Mouse (Mus musculus) liver, embryonic 15.5 days (tissue): ENCODE measurements around the gene Bid. TPM values are rescaled to one million over a fixed set of nuclear protein-coding genes. Genes with fewer than 3 reads are reported as not detected.
A peak's percentile ranks its signal among the peaks of the same experiment; 100 is the strongest.
"Not testable (repeated sequence)": the region's sequence is repeated elsewhere in the genome, so short reads cannot be mapped to it uniquely, and the experiment has no call there.

ENCODE experiments used
- ATAC-seq: fragments of 200-750 bp; cut with Nextera tagmentation; 2 replicates; pipeline ENCODE4 v1.8.0; 2017; ENCODE audit warnings: moderate number of reproducible peaks, mild to moderate bottlenecking, moderate library complexity; ENCODE audit not compliant: insufficient read depth
- H3K27ac ChIP-seq: fragments of 300-500 bp; sonication (generic); replicated peaks from 2 replicates; pipeline ENCODE4 v1.5.1; 2015; ENCODE audit warnings: mild to moderate bottlenecking, inconsistent platforms
- H3K27me3 ChIP-seq: fragments of 300-500 bp; sonication (generic); 2 replicates; pipeline ENCODE4 v1.6.1; 2015; ENCODE audit warnings: mild to moderate bottlenecking, inconsistent platforms
- H3K36me3 ChIP-seq: fragments of 300-500 bp; sonication (generic); replicated peaks from 2 replicates; pipeline ENCODE4 v1.6.1; 2015; ENCODE audit warnings: moderate library complexity, mild to moderate bottlenecking, inconsistent platforms
- H3K4me1 ChIP-seq: fragments of 300-500 bp; sonication (generic); replicated peaks from 2 replicates; pipeline ENCODE4 v1.6.1; 2015; ENCODE audit warnings: inconsistent platforms
- H3K4me2 ChIP-seq: fragments of 300-500 bp; sonication (generic); 2 replicates; pipeline ENCODE4 v1.6.1; 2015; ENCODE audit warnings: moderate library complexity, mild to moderate bottlenecking, inconsistent platforms
- H3K4me3 ChIP-seq: fragments of 300-500 bp; sonication (generic); replicated peaks from 2 replicates; pipeline ENCODE4 v1.5.1; 2015; ENCODE audit warnings: mild to moderate bottlenecking, inconsistent platforms
- H3K9ac ChIP-seq: fragments of 300-500 bp; sonication (generic); 2 replicates; pipeline ENCODE4 v1.6.1; 2015; ENCODE audit warnings: moderate library complexity, mild to moderate bottlenecking, inconsistent platforms
- H3K9me3 ChIP-seq: fragments of 300-500 bp; sonication (generic); replicated peaks from 2 replicates; pipeline ENCODE4 v1.6.1; 2016; ENCODE audit warnings: inconsistent platforms
- WGBS: fragments of 180-500 bp; shearing (Covaris S2); methylation state at CpG from one replicate; pipeline ENCODE4 v1.1.7; 2015; ENCODE audit warnings: mixed read lengths; ENCODE audit not compliant: insufficient replicate concordance; 5-methylcytosine and 5-hydroxymethylcytosine counted together
- polyA plus RNA-seq: library from polyadenylated mRNA; unstranded; fragments of >200 nt; fragmentation: Nextera tagmentation; extraction: Ambion mirVana; gene quantifications from 2 replicates; pipeline ENCODE4 v1.2.1, GENCODE M21; 2015

The Bid gene
- polyA plus RNA-seq, 1 experiment from 2014 or later: 22.0 TPM

DNA sequence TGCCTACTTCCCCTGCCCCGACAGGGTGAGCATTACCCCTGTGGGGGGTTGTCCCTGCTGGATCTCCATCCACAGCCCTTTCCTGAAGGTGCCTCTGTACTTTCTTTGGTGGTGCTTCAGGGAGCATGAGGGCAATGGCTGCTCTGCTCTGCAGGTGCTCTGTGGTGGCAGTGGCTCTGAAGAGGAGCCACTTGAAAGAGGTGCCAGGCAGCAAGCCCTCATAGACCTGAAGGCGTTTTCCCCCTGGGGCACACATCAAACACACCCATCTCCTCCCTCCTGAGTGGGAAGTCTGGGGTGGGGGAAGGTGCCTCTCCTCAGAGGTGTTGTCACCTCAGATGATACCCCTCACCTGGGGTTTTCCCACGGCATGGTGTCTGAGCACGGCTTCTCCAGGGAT is 17.5 kb upstream of the Bid start:
- Histone ChIP-seq H3K36me3 (peaks cover 42% of the 10 kb centered on the region), H3K9ac (no peak overlapping the region), H3K4me3 (no peak overlapping the region), H3K27me3 (no peaks in the 10 kb centered on the region), H3K4me1 (peaks cover 29% of the 10 kb centered on the region), H3K4me2 (no peak overlapping the region), H3K9me3 (no peaks in the 10 kb centered on the region), H3K27ac (no peak overlapping the region)
- no peak for ATAC-seq
- 77% methylated on average over 4 of the region's 4 CpGs for WGBS

DNA sequence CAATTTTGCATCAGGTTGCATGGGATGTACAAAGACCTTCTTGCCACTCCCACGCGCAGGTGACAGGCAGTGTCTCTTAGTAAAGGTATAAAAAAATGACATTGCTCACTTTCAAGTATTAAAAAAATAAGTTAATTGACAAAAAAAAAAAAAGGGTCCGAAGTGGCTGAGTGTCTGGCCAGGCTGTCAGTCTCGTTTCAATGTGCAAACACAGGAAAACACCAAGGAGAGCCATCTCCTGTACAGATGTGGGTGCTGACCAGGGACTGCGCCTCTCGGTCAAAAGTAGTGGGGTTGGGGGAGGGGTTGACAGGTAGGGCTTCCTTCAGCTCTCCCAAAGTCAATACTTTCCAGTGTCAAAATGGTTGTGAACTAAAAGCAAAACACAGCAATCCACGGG is 17.0 kb upstream of the Bid start:
- WGBS: 85% methylated on average over 7 of the region's 7 CpGs
- no peak overlapping the region for H3K4me2 ChIP-seq
- H3K9me3 ChIP-seq: no peaks in the 10 kb centered on the region
- H3K4me3 ChIP-seq: no peak overlapping the region
- H3K4me1 ChIP-seq: peaks cover 29% of the 10 kb centered on the region
- no peak for ATAC-seq
- H3K9ac ChIP-seq: no peak overlapping the region
- H3K27ac ChIP-seq: no peak overlapping the region
- no peaks in the 10 kb centered on the region for H3K27me3 ChIP-seq
- H3K36me3 ChIP-seq: peaks cover 46% of the 10 kb centered on the region

DNA sequence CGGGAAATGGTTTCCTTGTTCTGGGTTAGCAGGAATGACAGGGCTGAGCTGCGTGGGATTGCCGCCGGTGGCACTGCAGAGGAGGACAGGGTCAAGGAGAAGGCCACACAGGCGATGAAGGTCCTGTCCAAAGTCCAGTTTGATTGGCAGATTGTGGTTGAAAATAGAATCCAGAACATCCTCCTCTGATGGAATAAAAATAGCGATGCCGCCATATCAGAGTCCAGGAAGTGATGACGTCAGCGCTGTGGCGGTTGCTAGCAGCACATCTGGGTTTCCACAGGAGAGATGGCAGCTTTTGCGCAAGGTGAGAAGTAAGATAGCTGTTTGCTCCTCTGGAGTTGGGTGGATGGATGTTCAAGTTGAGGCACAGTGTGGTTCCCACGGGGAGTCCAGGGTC is 15.9 kb upstream of the Bid start:
- 68% methylated on average over 12 of the region's 12 CpGs for WGBS
- peaks cover 46% of the 10 kb centered on the region for H3K36me3 ChIP-seq
- no peaks in the 10 kb centered on the region for H3K9me3 ChIP-seq
- H3K4me2 ChIP-seq: no peak overlapping the region
- H3K9ac ChIP-seq: no peak overlapping the region
- H3K4me1 ChIP-seq: peaks cover 25% of the 10 kb centered on the region
- H3K4me3 ChIP-seq: no peak overlapping the region
- ATAC-seq: no peak
- H3K27me3 ChIP-seq: no peaks in the 10 kb centered on the region
- no peak overlapping the region for H3K27ac ChIP-seq

DNA sequence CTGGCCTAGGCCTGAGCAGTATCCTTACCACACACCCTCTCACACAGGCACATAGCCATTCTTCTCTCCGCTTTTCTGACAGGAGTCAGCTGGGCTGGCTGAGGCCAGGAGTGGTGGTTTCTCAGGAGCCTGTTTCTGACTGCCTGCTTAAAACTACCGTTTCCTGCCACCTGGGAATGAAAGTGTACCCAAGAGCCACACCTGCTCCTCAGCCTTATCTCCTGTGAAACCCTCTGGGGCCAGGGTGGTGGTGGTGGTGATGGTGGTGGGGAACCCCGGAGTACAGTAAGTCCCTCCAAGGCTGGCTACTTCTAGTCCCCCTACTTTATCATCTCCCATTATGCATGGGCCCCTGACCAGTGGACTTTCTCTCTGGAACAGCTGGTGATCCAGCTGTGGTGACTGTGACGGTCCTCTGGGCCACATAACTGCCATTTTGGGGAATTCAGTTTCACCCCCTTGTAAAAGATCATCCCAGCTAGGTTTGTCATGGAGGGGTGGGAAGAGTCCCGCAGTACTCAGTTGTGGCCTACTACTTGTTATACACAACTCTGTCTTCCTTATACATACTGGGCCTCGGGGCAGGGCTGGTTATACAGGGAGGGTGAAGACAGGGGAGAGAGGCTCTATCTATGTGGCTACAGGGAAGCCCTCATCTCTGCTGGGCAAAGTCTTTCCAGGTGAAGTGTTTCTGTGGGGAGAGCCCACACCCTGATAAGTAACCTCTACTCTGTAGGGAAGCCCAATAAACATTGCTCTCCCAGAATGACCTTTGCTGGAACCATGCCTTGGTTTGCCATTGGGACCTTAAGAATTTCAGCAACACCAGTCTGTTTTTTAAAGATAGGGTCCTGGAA is 14.0 kb upstream of the Bid start:
- no peaks in the 10 kb centered on the region for H3K9me3 ChIP-seq
- WGBS: 55% methylated on average over 6 of the region's 6 CpGs
- no peak overlapping the region for H3K4me2 ChIP-seq
- H3K27ac ChIP-seq: no peak overlapping the region
- H3K9ac ChIP-seq: no peak overlapping the region
- peaks cover 46% of the 10 kb centered on the region for H3K36me3 ChIP-seq
- 0 out of 2 replicates have a peak, but pooled peaks have one; percentile 19 for ATAC-seq
- no peaks in the 10 kb centered on the region for H3K27me3 ChIP-seq
- no peak overlapping the region for H3K4me3 ChIP-seq
- peaks cover 33% of the 10 kb centered on the region for H3K4me1 ChIP-seq

DNA sequence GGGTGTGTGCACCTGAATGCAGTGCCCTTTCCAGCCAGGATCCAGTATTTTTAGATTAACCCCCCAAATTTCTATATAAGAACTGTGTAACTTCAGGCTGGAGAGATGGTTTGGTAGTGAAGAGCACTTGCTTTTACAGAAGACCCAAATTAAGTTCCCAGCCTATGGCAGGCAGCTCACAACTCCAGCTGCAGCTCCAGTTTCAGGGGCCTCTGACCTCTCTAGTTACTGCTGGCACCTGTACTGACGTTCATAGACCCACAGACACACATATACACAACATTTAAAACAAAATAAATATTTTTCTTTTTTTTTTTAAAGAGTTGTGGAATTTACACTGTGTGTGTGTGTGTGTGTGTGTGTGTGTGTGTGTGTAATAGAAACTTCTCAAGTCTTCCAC is 12.8 kb upstream of the Bid start:
- H3K27ac ChIP-seq: no peak overlapping the region
- ATAC-seq: no peak
- H3K4me1 ChIP-seq: peaks cover 33% of the 10 kb centered on the region
- no peaks in the 10 kb centered on the region for H3K27me3 ChIP-seq
- peaks cover 41% of the 10 kb centered on the region for H3K36me3 ChIP-seq
- H3K9ac ChIP-seq: no peak overlapping the region
- H3K4me3 ChIP-seq: no peak overlapping the region
- no peaks in the 10 kb centered on the region for H3K9me3 ChIP-seq
- 82% methylated on average over 1 of the region's 1 CpGs for WGBS
- no peak overlapping the region for H3K4me2 ChIP-seq

DNA sequence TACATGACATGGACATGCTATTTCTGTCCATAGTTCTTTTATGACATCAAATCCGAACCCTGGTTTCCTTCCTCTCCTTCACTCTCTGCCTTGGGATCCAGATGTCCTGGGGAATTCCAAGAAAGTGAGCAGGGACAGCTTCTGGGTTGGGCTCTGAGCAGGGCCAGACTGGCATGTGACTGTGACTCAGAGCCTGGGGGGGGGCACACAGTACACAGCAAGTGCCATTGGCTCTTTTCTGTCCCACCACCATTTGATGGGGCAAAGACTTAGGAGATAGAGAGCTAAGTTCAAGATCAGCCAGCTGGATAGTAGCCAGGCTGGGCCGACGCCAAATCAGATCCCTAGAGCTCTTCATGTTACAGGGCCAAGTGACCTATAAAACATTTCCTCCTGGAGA is 11.1 kb upstream of the Bid start:
- ATAC-seq: no peak

DNA sequence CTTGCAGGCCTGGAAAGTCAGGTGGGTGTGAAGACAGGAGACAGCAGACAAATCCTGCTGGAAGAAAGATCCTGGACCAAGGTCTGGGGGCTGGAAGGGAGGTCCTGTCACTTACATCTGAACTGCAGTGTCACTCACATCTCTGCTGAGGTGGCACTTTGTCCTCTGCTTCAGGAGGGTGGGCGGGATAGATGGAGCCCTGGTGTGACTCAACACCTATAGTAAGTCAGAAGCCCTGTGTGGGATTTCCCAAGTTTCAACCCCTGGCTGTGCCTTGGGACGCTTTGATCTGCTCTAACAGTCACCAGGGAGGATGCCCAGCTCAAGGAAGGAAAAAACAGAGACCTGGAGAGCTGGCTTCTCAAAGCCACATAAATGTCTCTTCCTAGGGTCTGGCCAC is 10.2 kb upstream of the Bid start:
- Histone ChIP-seq H3K4me1 (peaks cover 32% of the 10 kb centered on the region), H3K27me3 (no peaks in the 10 kb centered on the region), H3K9me3 (no peaks in the 10 kb centered on the region), H3K4me3 (no peak overlapping the region), H3K36me3 (peaks cover 16% of the 10 kb centered on the region), H3K9ac (no peak overlapping the region), H3K4me2 (no peak overlapping the region), H3K27ac (no peak overlapping the region)
- WGBS: 50% methylated on average over 2 of the region's 2 CpGs
- ATAC-seq: no peak

More for the DNA sequence above, 11.1 kb upstream of the Bid start:
- Histone ChIP-seq H3K4me2 (no peak overlapping the region), H3K36me3 (peaks cover 25% of the 10 kb centered on the region), H3K27me3 (no peaks in the 10 kb centered on the region), H3K9me3 (no peaks in the 10 kb centered on the region), H3K4me1 (peaks cover 33% of the 10 kb centered on the region), H3K9ac (no peak overlapping the region), H3K27ac (no peak overlapping the region), H3K4me3 (no peak overlapping the region)
- WGBS: 82% methylated on average over 3 of the region's 3 CpGs

DNA sequence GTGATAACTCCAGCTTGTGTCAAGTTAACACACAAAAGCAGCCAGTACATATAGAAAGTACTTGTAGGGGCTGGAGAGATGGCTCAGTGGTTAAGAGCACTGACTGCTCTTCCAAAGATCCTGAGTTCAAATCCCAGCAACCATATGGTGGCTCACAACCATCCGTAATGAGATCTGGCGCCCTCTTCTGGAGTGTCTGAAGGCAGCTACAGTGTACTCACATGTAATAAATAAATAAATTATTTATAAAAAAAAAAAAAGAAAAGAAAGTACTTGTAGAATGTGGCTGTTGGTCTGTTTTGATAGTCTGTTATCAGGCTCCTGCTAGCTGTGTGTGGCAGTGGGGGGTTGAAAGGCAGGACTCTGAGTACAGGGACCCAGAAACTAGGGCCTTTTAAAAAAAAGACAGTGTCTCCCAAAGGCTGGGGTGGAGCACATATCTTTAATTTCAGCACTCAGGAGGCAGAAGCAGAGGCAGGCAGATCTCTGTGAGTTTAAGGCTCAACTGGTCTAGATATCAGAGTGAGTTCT is 8.2 kb upstream of the Bid start:
- H3K4me3 ChIP-seq, H3K4me2 ChIP-seq, H3K9me3 ChIP-seq, H3K27ac ChIP-seq, H3K27me3 ChIP-seq, H3K9ac ChIP-seq, H3K36me3 ChIP-seq: not testable (repeated sequence)
- H3K4me1 ChIP-seq: peaks cover 12% of the 10 kb centered on the region; the same call in 1 of the 2 replicates
- 59% methylated on average over 2 of the region's 2 CpGs for WGBS
- peak; percentile 34; the same call in 1 of the 2 replicates for ATAC-seq

DNA sequence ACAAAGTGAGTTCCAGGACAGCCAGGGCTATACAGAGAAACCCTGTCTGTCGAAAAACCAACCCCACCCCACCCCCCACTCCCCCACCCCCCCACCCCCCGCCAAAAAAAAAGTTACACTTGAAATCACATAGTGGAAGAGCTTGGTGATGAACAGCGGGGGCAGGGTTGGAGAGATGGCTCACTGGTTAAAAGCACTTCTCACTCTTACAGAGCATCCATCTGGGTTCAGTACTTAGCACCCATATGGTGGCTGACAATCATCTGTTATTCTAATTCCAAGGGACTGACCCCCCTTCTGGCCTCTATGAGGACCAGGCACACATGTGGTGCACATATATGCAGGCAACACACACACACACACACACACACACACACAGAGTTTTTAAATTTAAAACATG is 1.3 kb upstream of the Bid start:
- H3K4me2 ChIP-seq: no peak overlapping the region
- H3K9me3 ChIP-seq: no peaks in the 10 kb centered on the region
- H3K36me3 ChIP-seq: no peaks in the 10 kb centered on the region
- WGBS: 59% methylated on average over 3 of the region's 3 CpGs
- no peak overlapping the region for H3K27ac ChIP-seq
- H3K9ac ChIP-seq: no peak overlapping the region
- ATAC-seq: no peak
- H3K4me3 ChIP-seq: no peak overlapping the region
- peaks cover 41% of the 10 kb centered on the region for H3K4me1 ChIP-seq
- H3K27me3 ChIP-seq: no peaks in the 10 kb centered on the region

DNA sequence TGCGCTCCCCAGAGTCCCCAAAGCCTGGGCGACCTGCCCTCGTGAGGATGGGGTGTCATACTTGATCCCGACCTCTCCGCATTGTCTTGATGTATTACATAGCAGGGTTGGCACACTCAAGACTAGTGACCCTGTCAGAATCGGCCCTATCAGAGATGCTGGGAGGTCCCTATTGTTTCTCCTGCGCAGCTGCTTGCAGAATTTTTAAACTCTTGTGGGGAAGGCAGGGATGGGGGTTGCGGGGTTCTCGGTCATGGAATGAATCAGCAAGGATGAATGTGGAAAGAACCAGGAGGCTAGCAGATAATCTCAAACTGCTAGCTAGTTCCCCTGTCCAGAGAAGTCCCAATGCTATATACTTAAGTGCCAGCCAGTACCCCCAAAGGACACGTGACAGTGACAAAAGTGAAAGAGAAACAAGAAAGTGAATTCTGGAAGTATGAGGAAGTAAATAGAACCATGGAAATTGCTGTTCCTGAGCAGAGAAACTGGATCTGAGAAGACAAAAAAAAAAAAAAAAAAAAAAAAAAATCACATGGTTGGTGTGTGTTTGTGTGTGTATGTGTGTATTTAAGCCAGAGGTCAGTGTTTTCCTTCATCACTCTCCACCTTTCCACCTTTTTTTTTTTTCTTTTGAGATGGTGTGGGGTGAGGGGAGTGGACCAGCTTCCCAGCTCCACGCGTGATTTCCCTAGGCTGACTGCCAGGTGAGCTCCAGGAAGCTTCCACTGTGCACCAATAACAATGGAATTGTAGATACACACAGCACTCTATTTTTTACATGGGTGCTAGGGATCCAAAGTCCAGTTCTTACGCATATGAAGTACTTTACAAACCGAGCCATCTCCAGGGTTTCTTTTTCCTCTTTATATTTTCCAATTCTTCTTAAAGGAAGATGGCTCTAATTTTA is 574 bp upstream of the Bid start:
- Histone ChIP-seq H3K4me3 (peak overlapping the region; percentile 74), H3K9ac (peak overlapping the region; percentile 65; the same call in 1 of the 2 replicates), H3K4me2 (peak overlapping the region; percentile 99), H3K27ac (peak overlapping the region; percentile 87; the same call in 1 of the 2 replicates), H3K4me1 (peaks cover 48% of the 10 kb centered on the region)
- WGBS: 24% methylated on average over 10 of the region's 14 CpGs
- not testable (repeated sequence) for H3K27me3 ChIP-seq, H3K9me3 ChIP-seq, H3K36me3 ChIP-seq
- peak; percentile 43 for ATAC-seq

DNA sequence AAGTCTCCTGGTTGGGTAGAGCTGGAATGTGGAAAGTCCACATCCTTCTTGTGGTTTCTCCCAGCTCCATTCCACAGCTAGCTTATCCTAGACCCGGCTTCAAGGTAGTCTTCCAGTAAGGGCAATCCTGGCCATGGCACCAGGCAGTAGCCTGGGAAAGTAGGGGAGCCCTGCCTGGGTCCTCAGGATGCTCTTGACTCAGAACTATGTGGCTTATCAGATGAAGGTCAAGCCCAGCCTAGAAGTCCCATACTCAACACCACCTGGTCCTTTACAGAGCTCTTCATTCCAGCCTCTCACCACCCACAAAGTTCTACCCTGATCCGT is 1.0 kb downstream of the Bid start:
- H3K27me3 ChIP-seq: no peaks in the 10 kb centered on the region
- H3K9ac ChIP-seq: peak overlapping the region; percentile 53
- H3K9me3 ChIP-seq: no peaks in the 10 kb centered on the region
- peak; percentile 28 for ATAC-seq
- peak overlapping the region; percentile 74 for H3K4me3 ChIP-seq
- H3K4me2 ChIP-seq: peak overlapping the region; percentile 99
- H3K27ac ChIP-seq: peak overlapping the region; percentile 87
- peaks cover 64% of the 10 kb centered on the region for H3K4me1 ChIP-seq
- WGBS: 10% methylated on average over 2 of the region's 2 CpGs
- no peaks in the 10 kb centered on the region for H3K36me3 ChIP-seq
